Mouse (Mus musculus): ENCODE measurements at regions not wholly inside any gene's neighbourhood (a gene's known extent, or its start where the extent isn't known, plus 50 kb on each side); places are given as distances from the start of the nearest gene placed in this dataset.

- Histone ChIP-seq H3K4me1 (peaks cover 26% of the 10 kb centered on the region), H3K4me2 (no peak overlapping the region), H3K4me3 (no peak overlapping the region), H3K9ac (no peak overlapping the region), H3K27me3 (no peaks in the 10 kb centered on the region), H3K9me3 (no peaks in the 10 kb centered on the region), H3K36me3 (no peaks in the 10 kb centered on the region), H3K27ac (no peak overlapping the region)
- WGBS = 58% methylated on average over 10 of the region's 10 CpGs
- ATAC-seq (ENCODE audit: insufficient number of reproducible peaks, low FRiP score, low TSS enrichment, low read depth) = no peak
Observed at GRCm38 (mm10) chr4:149844971-149845370, 70.9 kb upstream of the Slc25a33 start.

DNA sequence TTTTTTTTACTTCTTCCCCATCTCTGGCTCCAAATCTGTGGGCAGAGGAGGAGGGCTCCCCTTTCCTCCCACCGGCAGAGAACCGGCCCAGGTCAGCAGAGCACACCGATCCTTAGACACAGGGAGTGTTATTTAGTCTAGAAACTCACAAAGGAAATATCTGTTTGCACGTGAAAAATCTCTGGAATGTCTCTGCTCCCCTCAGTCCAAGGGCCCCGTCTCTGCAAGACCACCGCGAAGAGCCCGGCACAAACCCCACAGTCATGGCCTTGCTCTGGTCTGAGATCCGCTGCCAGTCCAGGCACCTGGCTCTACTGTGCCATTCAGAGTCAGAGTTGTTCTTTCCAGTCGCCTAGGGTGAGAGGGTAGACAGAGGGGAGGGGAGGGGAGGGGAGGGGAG, 69.7 kb upstream of the Slc25a33 start:
- Histone ChIP-seq H3K9ac (no peak overlapping the region), H3K4me3 (no peak overlapping the region), H3K4me1 (peaks cover 26% of the 10 kb centered on the region), H3K27me3 (no peaks in the 10 kb centered on the region), H3K27ac (peak overlapping the region; percentile 27; the same call in 1 of the 2 replicates), H3K36me3 (no peaks in the 10 kb centered on the region), H3K9me3 (no peaks in the 10 kb centered on the region), H3K4me2 (no peak overlapping the region)
- no peak for ATAC-seq (ENCODE audit: insufficient number of reproducible peaks, low FRiP score, low TSS enrichment, low read depth)
- 26% methylated on average over 10 of the region's 10 CpGs for whole genome bisulfite sequencing

DNA sequence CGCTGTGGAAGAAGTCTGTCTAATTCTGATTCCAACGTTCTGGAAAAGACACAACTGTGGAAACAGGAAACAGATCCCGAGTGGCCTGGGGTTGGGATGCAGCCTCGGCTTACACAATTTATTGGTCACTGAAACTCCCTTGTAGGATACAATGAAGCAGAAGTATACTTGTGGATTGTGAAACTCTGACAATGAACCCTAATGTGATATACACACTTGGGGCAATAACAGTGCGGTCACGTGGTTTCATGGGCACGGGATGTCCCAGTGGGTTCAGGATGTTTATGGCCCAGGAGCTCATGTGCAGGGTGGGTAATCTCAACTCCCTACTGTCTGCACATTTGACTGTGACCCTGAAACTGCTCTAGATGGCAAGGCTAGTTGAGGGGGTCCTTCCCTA, 68.8 kb upstream of the Slc25a33 start:
- no peak overlapping the region for H3K4me3 ChIP-seq
- H3K9me3 ChIP-seq = no peaks in the 10 kb centered on the region
- peaks cover 26% of the 10 kb centered on the region for H3K4me1 ChIP-seq
- 75% methylated on average over 7 of the region's 7 CpGs for WGBS
- ATAC-seq (ENCODE audit: insufficient number of reproducible peaks, low FRiP score, low TSS enrichment, low read depth) = no peak
- no peak overlapping the region for H3K4me2 ChIP-seq
- no peak overlapping the region for H3K27ac ChIP-seq
- H3K36me3 ChIP-seq = no peaks in the 10 kb centered on the region
- H3K27me3 ChIP-seq = no peaks in the 10 kb centered on the region
- H3K9ac ChIP-seq = no peak overlapping the region

DNA sequence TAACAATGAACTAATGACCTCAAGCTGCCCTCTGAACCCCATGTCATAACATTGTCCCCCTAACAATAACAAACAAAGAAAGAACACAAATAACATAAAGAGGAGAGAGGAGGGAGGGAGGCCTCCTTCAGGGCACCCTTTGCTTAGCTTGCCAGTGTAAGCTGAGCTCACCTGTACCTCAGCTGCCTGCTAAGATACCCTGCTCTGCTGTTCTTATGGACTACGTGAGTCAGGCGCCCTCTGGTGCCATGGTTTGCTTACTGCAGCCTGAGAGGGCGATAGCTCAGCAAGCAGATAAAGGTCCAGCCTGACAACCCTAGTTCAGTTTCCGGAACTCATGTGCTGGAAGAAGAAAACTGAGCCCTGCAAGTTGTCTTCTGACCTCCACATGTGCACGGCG, 67.8 kb upstream of the Slc25a33 start:
- no peak for ATAC-seq (ENCODE audit: insufficient number of reproducible peaks, low FRiP score, low TSS enrichment, low read depth)
- peaks cover 21% of the 10 kb centered on the region for H3K4me1 ChIP-seq
- WGBS = 64% methylated on average over 6 of the region's 6 CpGs
- no peaks in the 10 kb centered on the region for H3K36me3 ChIP-seq
- no peak overlapping the region for H3K4me2 ChIP-seq
- H3K4me3 ChIP-seq = no peak overlapping the region
- no peaks in the 10 kb centered on the region for H3K27me3 ChIP-seq
- H3K27ac ChIP-seq = no peak overlapping the region
- H3K9me3 ChIP-seq = no peaks in the 10 kb centered on the region
- H3K9ac ChIP-seq = no peak overlapping the region

DNA sequence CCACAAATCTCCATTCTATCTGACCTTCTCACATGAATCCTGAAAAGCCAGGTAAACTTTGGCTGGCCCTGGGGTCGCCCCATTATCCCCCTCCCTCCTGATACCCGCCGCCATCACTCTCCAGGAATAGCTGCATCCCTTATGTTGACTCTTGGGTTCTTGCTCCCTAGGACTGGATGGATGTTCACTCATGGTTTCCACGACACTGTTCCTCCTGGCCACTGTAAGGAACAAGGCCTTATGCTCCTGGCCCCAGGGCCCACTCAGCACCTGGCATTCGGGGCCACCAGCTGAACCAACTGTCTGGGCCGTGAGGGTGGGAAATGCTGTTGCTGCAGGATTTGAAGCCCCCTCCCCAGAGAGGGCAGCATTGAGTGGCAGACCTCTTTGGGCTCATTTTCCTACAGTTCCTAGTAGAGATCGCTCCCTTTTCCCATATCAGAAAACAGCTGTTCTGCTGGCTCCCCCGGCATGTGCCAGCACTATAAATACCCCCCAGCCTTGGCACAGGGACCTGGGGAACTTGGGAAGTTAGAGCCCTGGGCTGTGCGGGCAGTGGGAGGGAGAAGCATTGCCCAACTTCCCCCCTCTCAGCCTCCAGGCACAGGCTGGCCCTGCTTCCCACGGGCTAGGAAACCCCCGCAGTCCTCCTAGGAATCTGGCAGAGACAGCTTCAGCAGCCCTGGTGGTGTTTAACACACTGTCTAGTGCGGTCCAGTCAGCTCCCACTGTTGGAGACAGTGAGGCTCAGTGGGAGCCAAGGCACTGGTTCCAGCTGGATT, 66.6 kb upstream of the Slc25a33 start:
- ATAC-seq (ENCODE audit: insufficient number of reproducible peaks, low FRiP score, low TSS enrichment, low read depth) = peak; percentile 62; the same call in 1 of the 2 replicates
- no peak overlapping the region for H3K4me2 ChIP-seq
- peak overlapping the region; percentile 48; the same call in 1 of the 2 replicates for H3K27ac ChIP-seq
- H3K4me3 ChIP-seq = no peak overlapping the region
- H3K27me3 ChIP-seq = no peaks in the 10 kb centered on the region
- peaks cover 15% of the 10 kb centered on the region for H3K4me1 ChIP-seq
- no peaks in the 10 kb centered on the region for H3K9me3 ChIP-seq
- 55% methylated on average over 12 of the region's 12 CpGs for WGBS
- no peak overlapping the region for H3K9ac ChIP-seq
- no peaks in the 10 kb centered on the region for H3K36me3 ChIP-seq

DNA sequence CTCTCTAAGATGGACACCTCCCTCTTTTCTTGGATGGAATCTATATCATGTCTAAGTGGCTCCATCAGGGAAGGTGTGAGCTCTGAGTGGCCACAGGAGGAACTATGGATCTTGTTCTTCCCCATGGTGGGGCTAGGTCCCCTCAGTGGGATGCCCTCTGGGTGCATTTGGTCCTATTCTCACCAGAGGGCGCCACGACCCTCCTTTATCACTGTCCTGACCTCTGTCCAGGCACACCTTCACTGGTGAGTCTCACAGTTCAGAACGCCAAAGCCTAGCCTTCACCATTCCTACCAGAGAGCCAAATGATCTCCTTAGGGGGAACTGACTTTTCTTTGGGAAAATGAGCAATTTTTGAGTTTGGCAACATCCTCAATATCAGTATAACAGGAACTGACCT, 64.6 kb upstream of the Slc25a33 start:
- H3K4me2 ChIP-seq = no peak overlapping the region
- no peak overlapping the region for H3K9ac ChIP-seq
- 12% methylated on average over 3 of the region's 3 CpGs for WGBS
- no peaks in the 10 kb centered on the region for H3K36me3 ChIP-seq
- H3K27me3 ChIP-seq = no peaks in the 10 kb centered on the region
- no peak overlapping the region for H3K4me3 ChIP-seq
- H3K27ac ChIP-seq = no peak overlapping the region
- ATAC-seq (ENCODE audit: insufficient number of reproducible peaks, low FRiP score, low TSS enrichment, low read depth) = no peak
- peaks cover 14% of the 10 kb centered on the region for H3K4me1 ChIP-seq
- H3K9me3 ChIP-seq = no peaks in the 10 kb centered on the region

DNA sequence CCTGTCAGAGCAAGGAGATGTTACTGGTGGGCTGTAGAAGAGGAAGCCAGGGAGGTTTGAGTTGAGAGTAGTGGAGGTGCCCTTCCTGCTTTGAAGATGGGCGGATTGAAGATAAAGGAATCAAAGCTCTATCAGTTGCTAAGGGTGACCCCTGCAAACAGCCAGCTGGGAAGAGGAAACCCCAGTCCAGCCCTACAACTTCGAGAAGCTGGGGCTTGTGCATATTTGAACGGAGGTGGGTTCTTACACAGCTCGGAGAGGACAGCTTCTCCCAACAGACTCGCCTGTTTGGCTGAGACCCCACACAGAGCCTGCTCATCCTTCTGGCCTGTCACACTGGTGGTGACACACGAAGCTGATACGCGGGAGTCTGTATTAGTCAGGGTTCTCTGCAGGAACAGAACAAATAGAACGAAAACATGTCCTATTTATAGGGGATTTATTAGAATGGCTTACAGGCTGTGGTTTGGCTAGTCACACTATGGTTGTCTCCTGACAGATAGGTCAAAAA, 60.6 kb upstream of the Slc25a33 start:
- Histone ChIP-seq H3K27me3 (no peaks in the 10 kb centered on the region), H3K9me3 (no peaks in the 10 kb centered on the region), H3K27ac (no peak overlapping the region), H3K9ac (no peak overlapping the region), H3K36me3 (no peaks in the 10 kb centered on the region), H3K4me3 (no peak overlapping the region), H3K4me1 (peaks cover 24% of the 10 kb centered on the region), H3K4me2 (no peak overlapping the region)
- ATAC-seq (ENCODE audit: insufficient number of reproducible peaks, low FRiP score, low TSS enrichment, low read depth) = no peak
- WGBS = 76% methylated on average over 9 of the region's 9 CpGs

GRCm38 (mm10) chr4:149832446-149833101, 58.5 kb upstream of the Slc25a33 start:
- Histone ChIP-seq H3K27ac (no peak overlapping the region), H3K4me3 (no peak overlapping the region), H3K9me3 (no peaks in the 10 kb centered on the region), H3K9ac (no peak overlapping the region), H3K4me2 (no peak overlapping the region), H3K4me1 (peaks cover 25% of the 10 kb centered on the region), H3K36me3 (no peaks in the 10 kb centered on the region), H3K27me3 (no peaks in the 10 kb centered on the region)
- ATAC-seq (ENCODE audit: insufficient number of reproducible peaks, low FRiP score, low TSS enrichment, low read depth) = no peak; the same call in 1 of the 2 replicates
- 30% methylated on average over 10 of the region's 10 CpGs for WGBS

GRCm38 (mm10) chr4:149830551-149831192, 56.6 kb upstream of the Slc25a33 start:
- Histone ChIP-seq H3K27me3 (no peaks in the 10 kb centered on the region), H3K36me3 (no peaks in the 10 kb centered on the region), H3K9me3 (no peaks in the 10 kb centered on the region), H3K9ac (no peak overlapping the region), H3K4me3 (no peak overlapping the region), H3K4me2 (0 out of 2 replicates have a peak overlapping the region, but pooled peaks have one; percentile 7), H3K27ac (peak overlapping the region; percentile 84), H3K4me1 (peaks cover 25% of the 10 kb centered on the region)
- no peak for ATAC-seq (ENCODE audit: insufficient number of reproducible peaks, low FRiP score, low TSS enrichment, low read depth)
- WGBS = 35% methylated on average over 20 of the region's 20 CpGs

GRCm38 (mm10) chr4:149829964-149830363, 55.9 kb upstream of the Slc25a33 start:
- Histone ChIP-seq H3K4me1 (peaks cover 25% of the 10 kb centered on the region), H3K9me3 (no peaks in the 10 kb centered on the region), H3K4me2 (no peak overlapping the region), H3K27me3 (no peaks in the 10 kb centered on the region), H3K4me3 (no peak overlapping the region), H3K36me3 (no peaks in the 10 kb centered on the region), H3K9ac (no peak overlapping the region), H3K27ac (peak overlapping the region; percentile 84)
- WGBS = 69% methylated on average over 4 of the region's 4 CpGs
- no peak for ATAC-seq (ENCODE audit: insufficient number of reproducible peaks, low FRiP score, low TSS enrichment, low read depth)

DNA sequence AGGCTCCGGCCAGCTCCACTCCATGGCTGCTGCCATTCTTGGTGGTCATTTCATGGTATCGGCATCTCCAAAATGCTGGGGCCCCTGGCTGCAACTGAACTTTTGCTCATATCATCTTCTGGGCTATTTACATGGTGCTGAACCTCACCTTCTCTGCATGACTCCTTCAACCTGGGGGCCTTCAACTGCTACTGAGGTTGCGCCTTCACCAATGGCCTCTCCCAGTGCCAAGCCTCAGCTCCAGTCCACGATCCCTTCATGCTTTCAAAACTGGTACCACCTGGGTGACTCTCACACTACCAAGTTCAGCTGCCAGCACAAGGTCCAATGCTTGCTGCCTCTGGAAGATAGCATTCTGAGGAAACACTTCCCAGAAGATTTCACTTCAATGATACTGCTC, 53.7 kb upstream of the Slc25a33 start:
- Histone ChIP-seq H3K4me2 (no peak overlapping the region), H3K27ac (no peak overlapping the region), H3K4me1 (peaks cover 28% of the 10 kb centered on the region), H3K27me3 (no peaks in the 10 kb centered on the region), H3K9me3 (no peaks in the 10 kb centered on the region), H3K36me3 (no peaks in the 10 kb centered on the region), H3K9ac (no peak overlapping the region), H3K4me3 (no peak overlapping the region)
- ATAC-seq (ENCODE audit: insufficient number of reproducible peaks, low FRiP score, low TSS enrichment, low read depth) = no peak
- WGBS = 98% methylated on average over 4 of the region's 4 CpGs

Measured in limb, embryonic 15.5 days (tissue).